Mouse (Mus musculus) cerebellum, adult 2 months (tissue): ENCODE data around the gene Saa3.
"Not testable (repeated sequence)": the region's sequence is repeated elsewhere in the genome, so short reads cannot be mapped to it uniquely, and the experiment has no call there.

ENCODE experiments used
- CTCF ChIP-seq: fragments of 200-500 bp; IDR thresholded peaks from 2 replicates; pipeline ENCODE4 v1.5.1; 2011; ENCODE audit warnings: low read depth, mild to moderate bottlenecking, control low read depth, low read length, moderate library complexity, borderline replicate concordance; ENCODE audit not compliant: insufficient read depth
- POLR2A ChIP-seq: fragments of 200-500 bp; IDR thresholded peaks from 2 replicates; pipeline ENCODE4 v1.6.1; 2011; ENCODE audit warnings: low read length, control low read depth, borderline replicate concordance; ENCODE audit not compliant: insufficient read depth

DNA sequence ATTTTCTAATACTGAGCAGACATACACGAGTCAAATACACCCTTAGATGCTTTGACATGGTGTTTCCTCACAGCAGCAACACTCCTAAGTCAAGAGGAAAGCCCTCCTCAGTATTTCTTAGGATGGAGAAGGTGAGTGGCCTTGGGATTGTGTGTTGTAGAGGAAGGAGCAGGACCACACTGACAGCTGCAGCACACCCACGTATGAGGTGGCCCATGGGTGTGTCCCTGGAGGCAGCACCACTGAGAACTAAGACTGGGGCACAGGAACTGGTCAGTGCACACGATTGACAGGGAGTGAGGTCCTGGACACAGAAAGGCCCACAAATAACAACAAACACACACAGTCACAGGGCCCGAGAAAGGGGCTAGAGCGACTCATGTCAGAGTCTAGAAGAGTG, 24.5 kb upstream of the Saa3 start:
- TF ChIP-seq POLR2A, CTCF: not testable (repeated sequence)
